Mouse (Mus musculus): ENCODE data around the gene Plcb2.

Gene Plcb2

DNA sequence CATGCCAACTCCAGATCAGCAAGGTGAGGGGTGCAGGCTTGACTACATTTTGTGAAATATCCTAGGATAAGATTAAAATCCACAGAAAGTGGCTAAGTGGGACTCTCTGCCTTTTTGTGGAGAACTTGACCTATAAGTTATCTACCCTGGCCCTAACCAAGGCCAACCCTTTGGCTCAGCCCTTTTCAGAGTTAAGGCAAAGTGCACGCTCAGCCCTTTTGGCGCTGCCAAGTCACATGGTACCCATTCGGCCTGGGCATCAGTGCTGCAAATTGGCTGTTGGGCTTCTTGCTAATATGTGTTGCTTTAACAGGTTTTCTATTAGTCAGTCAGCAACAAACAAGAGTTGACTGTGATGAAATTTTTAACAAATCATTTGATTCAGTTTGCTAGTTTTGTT is 40.4 kb downstream of the Plcb2 start:
- DNase-seq (ENCODE audit: low spot score): no peak

DNA sequence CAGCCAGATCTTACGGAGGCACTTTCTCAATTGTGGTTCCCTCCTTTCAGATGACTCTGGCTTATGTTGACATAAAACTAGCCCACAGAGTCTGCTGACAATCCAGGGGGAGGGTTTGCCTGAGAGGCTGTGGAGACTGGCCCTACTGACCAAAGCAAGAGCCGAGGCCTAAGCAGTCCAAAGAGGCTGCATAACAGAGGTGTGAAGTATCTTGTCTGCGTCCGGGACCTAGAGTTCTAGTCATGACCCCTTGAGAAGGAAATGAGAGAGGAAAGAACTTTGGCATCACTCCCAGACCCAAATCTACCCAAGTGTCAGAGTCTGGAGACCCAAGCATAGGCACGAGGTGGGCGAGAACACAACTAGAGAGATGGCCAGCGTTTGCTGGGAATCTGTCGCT is 41.5 kb downstream of the Plcb2 start:
- DNase-seq (ENCODE audit: low spot score): no peak

DNA sequence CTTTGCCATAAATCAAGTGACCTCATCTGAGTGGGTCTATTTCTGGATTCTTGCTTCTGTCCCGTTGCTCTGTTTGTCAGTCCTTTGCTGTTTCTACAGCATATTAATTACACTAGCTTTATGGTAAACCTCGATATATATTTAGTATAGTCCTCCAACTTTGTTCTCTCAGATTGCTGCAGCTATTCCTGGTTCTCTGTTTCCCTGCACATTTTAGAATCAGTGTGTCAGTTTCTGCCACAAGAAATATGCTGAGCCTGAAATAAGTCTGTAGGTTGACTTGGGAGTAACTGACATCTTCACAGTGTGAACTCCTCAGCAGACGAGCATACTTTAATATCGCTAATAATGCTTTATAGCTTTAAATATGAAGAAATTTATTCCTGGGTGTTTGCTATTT is 43.1 kb downstream of the Plcb2 start:
- no peak for DNase-seq (ENCODE audit: low spot score)

DNA sequence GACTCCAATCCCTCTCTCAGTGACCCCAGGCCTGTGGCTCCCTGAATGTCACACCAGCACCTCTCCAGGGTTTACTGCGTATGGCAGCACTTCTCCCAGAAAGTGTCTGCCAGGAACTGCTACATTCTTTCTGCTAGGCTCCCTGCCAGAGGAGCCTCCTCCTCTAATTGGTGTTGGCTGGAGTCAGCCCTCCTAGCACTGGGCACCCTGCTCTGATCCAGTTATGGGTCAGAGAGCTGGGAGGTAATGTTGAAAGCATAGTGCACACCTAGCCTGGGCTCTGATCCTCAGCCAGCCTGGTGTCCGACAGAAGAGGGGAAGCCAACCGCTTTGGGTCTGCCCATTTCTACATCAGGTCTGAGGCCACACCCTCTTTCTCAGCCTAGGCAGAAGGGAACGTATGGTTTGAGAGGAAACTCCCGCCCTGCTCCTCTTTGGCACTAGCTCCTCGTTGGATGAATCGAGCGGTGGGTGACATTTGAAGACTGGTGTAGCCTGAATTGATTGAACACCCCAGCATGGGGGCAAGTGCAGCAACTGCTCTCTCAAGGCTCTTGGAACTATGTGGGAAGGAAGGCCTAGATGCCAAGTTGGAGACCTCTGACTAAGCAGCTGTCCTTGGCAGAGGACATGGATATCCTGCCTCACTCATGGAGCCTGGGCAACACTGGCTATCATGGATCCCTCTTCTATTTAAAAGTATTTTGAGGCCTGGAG is 45.5 kb downstream of the Plcb2 start:
- DNase-seq (ENCODE audit: low spot score): no peak

DNA sequence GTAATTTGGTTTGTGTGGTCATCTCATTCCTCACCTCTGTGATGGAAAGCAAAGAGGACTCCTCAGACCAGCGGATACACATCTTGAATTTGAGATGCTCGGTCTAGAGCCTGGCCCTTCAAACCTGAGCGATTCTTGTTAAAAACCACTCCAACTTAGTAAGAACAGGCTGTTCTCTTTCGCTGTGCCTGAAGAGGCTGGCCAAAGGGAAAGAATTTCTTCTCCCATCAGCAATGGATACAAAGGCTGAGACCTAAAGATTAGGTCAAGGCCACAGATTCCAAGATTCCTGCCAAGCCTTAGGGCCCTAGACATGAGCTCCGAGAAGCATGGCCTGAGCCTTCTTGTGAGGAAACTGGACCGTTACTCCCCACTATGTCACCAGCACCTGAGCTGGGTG is 47.3 kb downstream of the Plcb2 start:
- DNase-seq (ENCODE audit: low spot score): no peak

DNA sequence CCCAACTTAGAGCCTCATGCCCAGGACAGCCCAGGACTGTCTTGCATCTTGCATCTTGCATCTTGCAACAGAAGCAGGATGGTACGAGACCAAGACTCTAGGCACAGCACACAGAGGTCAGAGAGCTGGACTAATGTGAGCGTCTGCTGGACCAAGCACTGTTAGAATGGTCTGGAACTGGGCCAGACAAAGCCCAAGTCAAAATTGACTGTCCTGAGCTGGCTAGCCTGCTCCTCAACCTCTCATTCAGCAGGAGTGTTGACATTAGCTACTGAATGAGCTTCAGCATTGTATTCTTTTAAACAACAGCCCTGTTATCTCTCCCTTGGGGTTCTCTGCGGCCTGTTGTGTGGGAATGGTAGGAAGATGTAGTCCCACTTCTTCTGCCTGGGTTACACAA is 48.7 kb downstream of the Plcb2 start:
- DNase-seq (ENCODE audit: low spot score): no peak

DNA sequence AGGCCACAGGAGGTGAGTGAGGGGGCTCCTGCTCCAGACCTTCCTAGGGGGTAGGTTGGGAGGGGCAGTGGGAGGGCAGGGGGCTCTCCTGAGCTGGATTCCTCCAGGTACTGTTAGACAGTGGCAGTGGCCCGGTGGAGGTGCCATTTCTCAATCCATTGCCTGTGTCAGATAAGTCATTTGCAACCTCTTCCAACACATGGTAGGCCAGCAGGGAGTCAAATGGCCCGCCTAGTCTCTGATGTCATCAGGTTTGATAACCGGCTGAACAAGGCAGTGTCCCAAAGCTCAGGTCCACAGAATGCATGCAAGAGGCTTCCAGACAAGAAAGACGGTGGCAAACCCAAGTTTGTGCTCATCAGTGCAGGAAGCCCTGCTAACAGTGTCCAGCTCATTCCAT is 50.4 kb downstream of the Plcb2 start:
- DNase-seq (ENCODE audit: low spot score): no peak

DNA sequence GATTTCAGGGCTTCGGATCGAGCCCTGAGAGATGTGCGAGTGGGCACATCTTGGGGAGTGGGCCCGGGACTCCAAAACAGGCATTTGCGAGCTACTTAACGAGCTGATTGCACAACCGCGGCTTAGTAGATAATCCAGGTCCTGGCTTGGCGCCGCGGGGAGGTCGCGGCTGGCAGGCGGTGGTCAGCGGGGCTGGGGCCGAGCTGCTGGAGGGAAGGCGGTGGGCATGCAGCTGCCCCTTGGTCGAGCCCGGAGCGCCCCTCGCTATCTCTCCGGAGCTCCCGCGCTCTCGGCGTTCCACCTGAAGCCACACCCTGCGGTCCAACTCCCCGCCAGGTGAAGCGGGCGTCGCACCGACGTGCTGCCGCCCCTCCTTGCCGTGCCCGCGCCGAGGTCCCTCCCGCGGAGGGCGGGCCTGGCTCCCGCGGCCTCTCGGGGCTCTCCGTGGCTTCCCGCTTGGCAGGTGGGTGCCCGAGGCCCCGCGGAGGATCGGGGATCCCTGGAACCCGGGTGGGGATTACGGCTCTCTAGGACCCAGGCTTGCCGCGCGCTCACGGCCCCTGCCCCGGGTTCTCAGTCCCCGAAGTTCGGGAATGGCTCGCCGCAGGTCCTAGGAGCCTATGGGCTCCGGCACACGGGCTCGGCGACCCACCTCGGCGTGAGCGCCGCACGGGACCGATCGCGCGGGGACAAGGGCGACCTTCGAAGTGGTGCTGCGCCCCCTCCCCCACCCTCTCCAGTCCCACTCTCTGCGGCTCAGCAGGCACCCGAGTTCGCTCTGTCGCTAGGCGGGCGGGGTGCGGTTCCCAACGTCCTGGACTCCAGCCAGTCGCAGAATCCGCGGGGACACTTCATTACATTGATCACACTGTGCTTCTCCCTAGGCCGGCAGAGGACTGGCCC is 51.1 kb downstream of the Plcb2 start:
- no peak for DNase-seq (ENCODE audit: low spot score)

DNA sequence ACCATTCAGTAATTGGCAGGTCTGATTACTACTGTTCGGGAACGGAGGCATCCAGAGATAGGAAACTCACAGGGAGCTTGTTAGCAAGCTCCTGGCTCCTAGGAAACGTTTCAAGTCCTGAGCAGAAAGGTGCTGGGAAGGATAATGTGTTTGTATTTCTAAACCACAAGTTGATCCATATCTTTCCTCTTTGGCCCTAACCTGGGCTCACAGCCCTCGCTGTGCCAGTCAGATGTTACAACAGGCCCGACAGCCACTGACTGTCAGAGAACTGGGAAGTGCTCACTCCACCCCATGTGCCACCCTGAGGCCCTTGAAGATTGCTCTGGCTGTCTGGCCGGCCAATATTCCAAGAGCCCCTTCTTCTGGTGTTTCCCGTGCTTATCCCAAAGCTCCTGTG is 53.7 kb downstream of the Plcb2 start:
- no peak for DNase-seq (ENCODE audit: low spot score)

DNA sequence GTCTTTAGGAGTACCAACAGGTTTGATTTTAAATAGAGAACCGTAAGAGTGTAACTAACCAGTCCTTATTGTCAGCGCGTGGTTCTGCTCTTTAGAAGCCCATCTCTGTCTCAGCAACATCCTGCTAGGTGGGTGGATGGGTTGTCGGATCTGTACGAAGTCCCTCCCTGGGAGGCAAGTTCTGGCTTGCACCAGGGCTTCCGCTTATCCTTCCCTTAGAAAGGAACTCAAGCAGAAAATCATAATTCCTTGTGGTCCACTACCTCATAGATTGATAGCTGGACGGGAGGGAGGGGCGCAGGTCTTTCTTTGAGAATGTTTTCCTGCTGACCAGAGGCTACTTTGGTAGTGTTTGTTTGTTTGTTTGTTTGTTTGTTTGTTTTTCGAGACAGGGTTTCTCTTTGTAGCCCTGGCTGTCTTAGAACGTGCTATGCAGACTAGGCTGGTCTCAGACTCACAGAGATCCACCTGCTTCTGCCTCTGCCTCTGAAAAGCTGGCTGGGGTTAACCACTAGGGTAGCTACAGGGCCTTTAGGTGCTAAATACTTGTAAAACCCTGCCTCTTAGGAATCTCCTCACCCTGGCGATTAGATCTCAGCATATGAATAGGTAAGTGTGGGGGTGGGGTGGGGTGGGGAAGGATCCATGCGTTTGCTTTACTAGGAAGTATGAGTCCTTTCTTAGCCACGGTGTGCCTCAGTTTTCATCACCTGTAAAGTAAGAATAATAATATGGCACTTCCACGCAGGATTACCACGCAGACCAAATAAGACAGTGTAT is 54.4 kb downstream of the Plcb2 start:
- no peak for DNase-seq (ENCODE audit: low spot score)

DNA sequence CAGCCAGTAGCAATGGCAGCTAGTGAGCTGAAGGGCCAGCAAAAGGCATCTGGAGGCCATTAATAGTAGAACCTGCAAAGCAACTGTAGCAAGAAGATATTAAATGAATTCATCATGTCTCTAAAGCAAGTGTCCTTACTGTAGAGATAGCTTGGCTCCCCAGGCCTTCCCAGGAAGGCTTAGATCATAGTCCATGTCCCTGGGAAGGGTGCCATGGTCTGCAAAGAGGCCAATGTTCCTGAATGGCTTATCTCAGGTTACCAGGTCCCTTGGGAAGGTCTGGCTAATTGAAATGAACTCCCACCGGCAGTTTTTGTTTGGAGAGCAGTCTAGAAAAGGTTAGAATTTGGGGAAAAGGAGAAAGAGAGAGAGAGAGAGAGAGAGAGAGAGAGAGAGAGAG is 56.5 kb downstream of the Plcb2 start:
- no peak for DNase-seq (ENCODE audit: low spot score)

DNA sequence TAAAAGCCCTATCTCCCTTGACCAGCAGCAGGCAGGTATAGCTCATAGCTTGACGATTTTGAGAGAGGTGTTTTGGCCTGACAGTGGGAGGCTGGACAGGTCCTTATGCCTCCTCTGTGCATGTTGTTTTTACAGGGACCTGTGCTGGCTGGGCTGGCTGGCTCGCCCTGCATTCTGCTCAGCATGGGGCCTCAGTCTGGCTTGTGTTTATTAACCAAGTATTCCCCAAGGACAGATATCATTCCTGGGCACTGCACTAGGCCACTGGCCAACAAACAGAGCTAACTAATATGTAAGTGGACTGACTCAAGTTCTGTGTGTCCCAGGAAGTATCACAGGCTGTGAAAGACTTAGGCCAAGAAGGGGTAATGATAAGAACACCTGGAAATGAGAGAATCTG is 58.5 kb downstream of the Plcb2 start:
- peak; percentile 60 for DNase-seq (ENCODE audit: low spot score)

DNA sequence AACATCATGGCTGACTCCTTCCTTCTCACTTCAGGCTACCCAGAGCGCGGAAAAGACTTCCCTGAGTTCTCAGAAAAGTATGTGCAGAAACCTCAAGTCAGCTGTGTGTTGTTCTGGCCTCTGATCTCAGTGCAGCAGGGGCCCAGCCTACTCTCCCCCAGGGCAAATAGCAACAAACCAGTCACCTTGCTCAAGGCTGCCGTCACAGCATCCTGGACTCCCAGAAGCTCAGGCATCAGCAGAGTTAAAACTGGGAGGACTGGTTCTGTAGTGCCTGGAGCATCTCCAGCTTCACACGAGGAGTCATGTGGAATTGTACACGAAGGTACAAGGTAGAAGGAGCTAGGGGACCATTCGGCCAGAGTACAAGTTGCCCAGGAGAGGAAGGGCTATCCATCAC is 59.0 kb downstream of the Plcb2 start:
- DNase-seq (ENCODE audit: low spot score): no peak

DNA sequence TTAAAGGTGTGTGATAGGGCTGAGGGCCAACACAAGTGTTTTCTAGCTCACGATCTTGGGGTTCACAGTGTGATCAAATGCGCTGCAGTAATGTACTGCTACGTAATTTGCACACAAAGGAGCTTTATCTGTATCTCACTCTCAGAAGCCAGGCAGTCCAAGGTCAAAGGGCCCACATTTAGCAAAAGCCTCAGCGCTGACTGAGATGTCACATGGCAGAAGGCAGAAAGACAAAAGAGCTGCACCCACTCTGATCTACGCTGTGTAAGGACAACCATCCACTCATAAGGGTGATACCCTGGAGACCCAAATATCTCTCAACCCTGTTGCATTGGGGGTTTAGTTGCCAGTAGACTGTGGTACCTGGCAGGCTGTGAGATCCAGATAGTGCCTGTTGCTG is 61.1 kb downstream of the Plcb2 start:
- DNase-seq (ENCODE audit: low spot score): no peak

DNA sequence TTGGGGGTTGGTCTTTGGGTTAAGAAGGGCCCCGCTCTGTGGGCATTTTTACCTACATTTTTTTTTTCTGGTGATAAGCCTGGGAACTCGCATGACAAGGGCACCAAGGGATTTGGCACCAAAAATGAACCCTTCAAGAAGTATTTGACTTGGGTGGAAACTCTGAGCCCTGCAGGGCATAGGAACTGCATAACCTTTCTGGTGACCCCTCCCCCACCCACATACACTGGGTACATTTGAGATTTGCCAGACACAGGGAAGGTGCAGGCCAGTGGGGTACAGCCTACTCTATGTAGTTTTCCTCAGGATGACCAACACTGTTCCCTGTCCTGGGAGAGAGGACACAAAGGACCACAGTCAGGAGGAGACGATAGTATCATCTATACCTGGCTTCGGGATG is 62.6 kb downstream of the Plcb2 start:
- DNase-seq (ENCODE audit: low spot score): no peak

DNA sequence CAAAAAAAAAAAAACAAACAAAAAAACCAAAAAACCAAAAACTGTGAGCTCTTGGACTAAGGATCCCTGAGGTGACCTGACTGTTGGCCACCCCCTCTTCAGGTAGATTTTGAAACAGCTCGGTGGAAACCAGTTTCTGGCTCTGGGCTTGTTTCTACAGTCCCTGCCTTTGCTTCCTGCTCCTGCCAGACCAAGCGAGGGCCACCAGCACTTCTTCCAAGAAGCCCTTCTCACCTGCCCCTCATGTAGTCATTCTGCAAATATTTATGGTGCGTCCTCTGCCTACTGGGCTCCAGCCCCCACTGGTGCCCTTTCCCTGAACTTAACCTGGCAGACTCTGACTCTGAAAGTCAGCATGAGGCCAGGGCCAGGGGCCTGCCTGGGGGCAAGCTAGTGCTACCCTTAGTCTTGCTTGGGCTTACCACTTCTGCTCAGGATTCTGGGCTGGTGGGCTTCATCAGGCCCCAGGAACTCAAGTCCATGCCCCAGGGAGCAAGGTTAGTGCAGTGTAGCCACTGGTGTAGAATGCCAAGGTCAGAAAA is 63.2 kb downstream of the Plcb2 start:
- no peak for DNase-seq (ENCODE audit: low spot score)

DNA sequence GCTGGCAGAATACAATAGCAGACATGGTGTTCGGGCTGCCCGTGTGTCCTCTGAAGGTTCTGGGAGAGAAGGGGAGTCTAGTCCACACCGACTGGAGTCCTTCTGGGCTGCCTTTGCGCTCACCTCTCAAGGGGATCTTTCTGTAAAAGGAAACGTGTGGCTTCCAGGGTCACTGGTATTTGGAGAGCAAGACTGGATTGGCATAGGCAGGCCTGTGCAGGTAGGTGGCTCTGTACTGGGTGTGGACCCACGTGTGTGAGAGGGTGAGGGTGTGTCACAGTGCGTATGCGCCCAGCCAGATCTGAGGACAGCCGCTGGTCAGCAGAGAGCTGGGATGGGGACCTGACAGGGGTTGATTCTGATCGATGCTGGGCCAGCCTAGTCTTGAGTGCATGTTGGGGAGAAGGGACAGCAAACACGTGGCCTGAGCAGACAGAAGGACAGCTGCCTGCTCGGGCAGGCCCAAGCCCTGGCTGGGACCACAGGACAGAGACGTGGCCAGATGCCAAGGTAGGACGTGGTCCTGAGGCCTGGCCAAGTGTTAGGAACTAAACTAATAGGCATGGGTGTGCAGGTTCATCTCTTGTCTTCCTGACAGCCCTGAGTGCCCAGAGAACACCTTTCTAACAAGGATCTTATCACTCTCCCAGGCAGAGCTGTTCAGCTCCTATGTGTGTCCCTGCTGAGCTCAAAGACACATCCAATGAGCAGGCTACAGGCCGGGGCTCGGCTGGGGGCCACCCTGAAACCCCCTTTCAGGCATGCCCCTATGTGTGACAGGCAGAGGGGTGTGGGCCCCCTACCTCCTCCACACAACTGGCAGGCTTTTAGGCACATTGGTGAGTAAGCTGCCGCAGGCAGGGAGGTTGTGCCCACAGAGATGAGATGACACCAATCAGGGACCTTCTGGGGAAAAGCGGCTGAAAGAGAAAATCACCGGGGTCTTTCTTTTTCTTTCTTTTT is 64.2 kb downstream of the Plcb2 start:
- no peak for DNase-seq (ENCODE audit: low spot score)

DNA sequence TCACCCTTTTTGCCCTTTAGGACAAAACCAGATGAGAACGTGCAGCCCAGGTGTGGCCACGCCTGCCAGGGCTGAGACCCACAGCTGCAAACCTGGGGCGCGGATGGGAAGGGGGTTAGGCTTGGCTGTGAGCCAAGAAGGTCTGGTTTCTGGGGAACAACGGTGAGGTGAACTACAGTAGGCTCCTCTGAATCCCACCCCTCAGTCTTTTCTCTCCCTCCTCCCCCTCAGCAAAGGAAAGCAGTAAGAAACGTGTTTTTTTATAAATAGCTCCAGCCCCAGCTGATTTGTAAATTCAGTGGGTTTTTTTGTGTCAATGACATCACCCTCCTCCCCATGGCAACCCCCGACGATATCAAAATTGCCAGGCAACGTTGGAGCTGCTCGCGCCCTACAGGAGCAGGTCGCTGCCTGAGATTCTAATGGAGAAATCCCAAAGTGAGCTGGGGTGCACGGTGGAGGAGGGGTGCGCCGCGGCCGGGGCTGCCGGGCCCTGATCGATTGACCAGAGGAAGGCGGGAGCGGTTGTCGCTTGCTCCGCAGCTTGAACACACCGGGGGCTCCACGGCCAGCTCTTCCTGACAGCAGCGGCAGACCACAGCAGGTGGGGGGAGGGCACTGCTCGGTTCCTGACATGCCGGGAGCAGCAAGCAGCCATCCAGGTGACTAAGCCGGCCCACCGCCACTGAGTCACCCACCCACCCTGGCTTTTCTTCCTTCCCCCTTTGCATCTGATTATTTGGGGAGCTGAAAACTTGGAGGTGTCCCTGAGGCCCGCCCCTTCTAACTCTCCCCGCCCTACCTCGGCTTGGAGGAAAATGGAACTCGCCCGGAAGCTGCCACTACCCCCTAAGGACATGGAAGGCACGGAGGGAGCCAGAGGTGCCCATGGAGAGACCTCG is 65.1 kb downstream of the Plcb2 start, which contains the start of gene Pak6:
Gene Pak6, plus strand, starts transcription at position 402 of the 902 bp plus-strand sequence.
- peak; percentile 43 for DNase-seq (ENCODE audit: low spot score)

DNA sequence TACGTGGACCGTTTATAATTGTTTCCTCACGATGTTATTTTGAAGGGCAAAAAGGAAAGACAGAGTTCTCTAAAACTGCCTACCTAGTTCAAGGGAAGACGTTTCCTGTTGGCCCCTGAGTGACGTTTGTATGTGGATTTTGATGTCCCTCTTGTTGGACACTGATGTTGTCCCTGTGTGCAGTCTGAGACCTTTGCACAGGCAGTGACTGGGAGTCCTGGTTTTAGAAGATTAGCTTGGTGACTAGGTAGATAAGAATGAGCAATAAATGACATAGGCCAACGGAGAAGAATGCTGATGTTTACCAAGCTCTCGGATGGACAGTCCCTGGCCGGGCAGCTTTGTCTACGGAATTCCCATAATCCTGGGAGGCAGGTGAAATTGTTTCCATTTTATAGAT is 66.3 kb downstream of the Plcb2 start:
- DNase-seq (ENCODE audit: low spot score): no peak

DNA sequence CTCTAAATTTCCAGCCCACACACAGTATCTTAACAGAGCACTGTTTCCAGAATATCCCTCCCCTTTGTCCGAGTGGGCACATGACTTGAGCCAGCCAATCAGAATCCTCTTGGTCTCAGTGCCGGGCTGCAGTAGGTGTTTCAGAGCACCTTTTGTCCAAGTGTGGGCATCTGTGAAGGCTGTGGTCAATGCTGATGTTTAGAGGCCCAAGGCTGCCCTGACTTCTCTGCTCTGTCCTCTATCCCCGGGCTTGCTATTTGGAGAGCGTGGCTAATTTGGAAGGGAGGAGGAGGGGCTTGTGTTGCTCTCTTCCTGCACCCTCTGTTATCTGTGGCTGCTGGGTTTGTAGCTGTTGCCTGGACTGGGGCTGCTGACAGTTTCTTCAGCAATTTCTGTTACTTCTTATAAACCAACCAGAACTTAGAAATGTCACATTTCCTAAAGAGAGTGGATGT is 68.2 kb downstream of the Plcb2 start:
- DNase-seq (ENCODE audit: low spot score): peak; percentile 49

Measured in ovary, postnatal 36 days (tissue).